Comparison of ENCODE assay signal across 31 mouse cellular contexts in genomic region chr10:82382992-82383391, GRCm38 (mm10).
"Had no signal": no experiment of that assay in that cellular context is flagged by ENCODE, and none has a peak within 500 bp of the region (broad histone marks: within the 10 kb centered on the region; RNA-seq: fewer than 3 reads in every experiment).

No protein-coding gene starts in this region.

- H3K27ac ChIP-seq: limb, embryonic 10.5 days; limb, embryonic 12.5 days; limb, embryonic 13.5 days; limb, embryonic 15.5 days; liver, embryonic 12.5 days; liver, embryonic 13.5 days; liver, embryonic 14.5 days; liver, embryonic 15.5 days; lung, embryonic 15.5 days; macrophage; midbrain, embryonic 10.5 days; midbrain, embryonic 12.5 days; midbrain, embryonic 13.5 days; midbrain, embryonic 15.5 days; neural tube, embryonic 12.5 days had no signal

- H3K27me3 ChIP-seq: limb, embryonic 12.5 days; limb, embryonic 13.5 days; limb, embryonic 15.5 days; liver, embryonic 12.5 days; liver, embryonic 13.5 days; liver, embryonic 15.5 days; lung, embryonic 15.5 days; megakaryocyte, embryonic 14.5 days; midbrain, embryonic 12.5 days; midbrain, embryonic 13.5 days; midbrain, embryonic 15.5 days; neural tube, embryonic 12.5 days had no signal

- H3K9ac ChIP-seq: limb, embryonic 12.5 days; limb, embryonic 13.5 days; limb, embryonic 15.5 days; liver, embryonic 12.5 days; liver, embryonic 13.5 days; liver, embryonic 14.5 days; liver, embryonic 15.5 days; liver, postnatal 0 days; lung, embryonic 14.5 days; lung, embryonic 15.5 days; midbrain, embryonic 12.5 days; midbrain, embryonic 13.5 days; midbrain, embryonic 15.5 days; neural tube, embryonic 12.5 days had no signal

- H3K4me3 ChIP-seq: limb, embryonic 10.5 days; limb, embryonic 12.5 days; limb, embryonic 13.5 days; limb, embryonic 15.5 days; liver, embryonic 12.5 days; liver, embryonic 13.5 days; liver, embryonic 15.5 days; lung, embryonic 15.5 days; megakaryocyte, embryonic 14.5 days; midbrain, embryonic 10.5 days; midbrain, embryonic 12.5 days; midbrain, embryonic 13.5 days; midbrain, embryonic 15.5 days; myocyte; neural tube, embryonic 12.5 days had no signal

- H3K4me1 ChIP-seq: limb, embryonic 10.5 days; limb, embryonic 12.5 days; limb, embryonic 13.5 days; limb, embryonic 15.5 days; liver, embryonic 12.5 days; liver, embryonic 13.5 days; liver, embryonic 15.5 days; lung, embryonic 15.5 days; megakaryocyte, embryonic 14.5 days; midbrain, embryonic 10.5 days; midbrain, embryonic 12.5 days; midbrain, embryonic 13.5 days; midbrain, embryonic 15.5 days; neural tube, embryonic 12.5 days had no signal

- ATAC-seq: liver, embryonic 12.5 days; liver, postnatal 0 days; lung, postnatal 0 days; midbrain, embryonic 13.5 days; midbrain, embryonic 15.5 days; midbrain, embryonic 16.5 days had no signal

- DNase-seq: left cerebral cortex, postnatal 4 days; liver; liver, embryonic 13.5 days; liver, postnatal 0 days; lung, adult 2 months; lung, embryonic 14.5 days; lung, postnatal 10 days; lung, postnatal 14 days; lung, postnatal 36 days; lung, postnatal 4 days; midbrain, embryonic 14.5 days had no signal

- H3K36me3 ChIP-seq: liver, embryonic 15.5 days had no signal

- H3K4me2 ChIP-seq: limb, embryonic 12.5 days; limb, embryonic 13.5 days; limb, embryonic 15.5 days; liver, embryonic 11.5 days; liver, embryonic 12.5 days; liver, embryonic 13.5 days; liver, embryonic 15.5 days; lung, embryonic 14.5 days; lung, embryonic 15.5 days; midbrain, embryonic 11.5 days; midbrain, embryonic 12.5 days; midbrain, embryonic 13.5 days; midbrain, embryonic 15.5 days; neural tube, embryonic 12.5 days had no signal
